Mouse (Mus musculus) liver, embryonic 11.5 days (tissue): ENCODE data around the gene Zxdc. TPM values are rescaled to one million over a fixed set of nuclear protein-coding genes. Genes with fewer than 3 reads are reported as not detected.

ENCODE experiments used
- ATAC-seq: fragments of 200-750 bp; cut with Nextera tagmentation; replicated peaks from 2 replicates; pipeline ENCODE4 v1.8.0; 2017; ENCODE audit warnings: moderate number of reproducible peaks, mild to moderate bottlenecking, moderate TSS enrichment, moderate library complexity; ENCODE audit not compliant: low FRiP score
- DNase-seq: peaks from one replicate; pipeline ENCODE4 v3.0.0-alpha.2; 2017; ENCODE audit warnings: low spot score
- H3K27ac ChIP-seq: fragments of 300-500 bp; sonication (generic); 2 replicates; pipeline ENCODE4 v1.5.1; 2014; ENCODE audit warnings: mild to moderate bottlenecking, low read depth, low read length, control low read depth
- H3K27me3 ChIP-seq: fragments of 300-500 bp; sonication (generic); replicated peaks from 2 replicates; pipeline ENCODE4 v1.6.1; 2014; ENCODE audit warnings: low read length, mixed read lengths; ENCODE audit not compliant: control insufficient read depth, insufficient read depth
- H3K36me3 ChIP-seq: fragments of 300-500 bp; sonication (generic); 2 replicates; pipeline ENCODE4 v1.6.1; 2014; ENCODE audit warnings: mild to moderate bottlenecking, low read length, moderate library complexity, mixed read lengths; ENCODE audit not compliant: control insufficient read depth, insufficient read depth
- H3K4me1 ChIP-seq: fragments of 300-500 bp; sonication (generic); replicated peaks from 2 replicates; pipeline ENCODE4 v1.6.1; 2014; ENCODE audit warnings: low read length, mixed read lengths; ENCODE audit not compliant: control insufficient read depth, insufficient read depth
- H3K4me2 ChIP-seq: fragments of 300-500 bp; sonication (generic); 2 replicates; pipeline ENCODE4 v1.6.1; 2014; ENCODE audit warnings: mild to moderate bottlenecking, control low read depth, moderate library complexity
- H3K4me3 ChIP-seq: fragments of 300-500 bp; sonication (generic); 2 replicates; pipeline ENCODE4 v1.5.1; 2014; ENCODE audit warnings: low read depth, low read length, control low read depth
- H3K9ac ChIP-seq: fragments of 300-500 bp; sonication (generic); 2 replicates; pipeline ENCODE4 v1.6.1; 2014; ENCODE audit warnings: low read depth, low read length, control low read depth
- H3K9me3 ChIP-seq: fragments of 300-500 bp; sonication (generic); 2 replicates; pipeline ENCODE4 v1.6.1; 2016; ENCODE audit warnings: low read length, inconsistent platforms, mixed read lengths; ENCODE audit not compliant: control insufficient read depth
- WGBS: fragments of 180-500 bp; shearing (Covaris S2); extraction: QIAGEN DNeasy Blood & Tissue Kit; methylation state at CpG from one replicate; pipeline ENCODE4 v1.1.7; 2014; 5-methylcytosine and 5-hydroxymethylcytosine counted together
- polyA plus RNA-seq: library from polyadenylated mRNA; unstranded; fragments of >200 nt; fragmentation: Nextera tagmentation; extraction: Ambion mirVana; gene quantifications from 2 replicates; pipeline ENCODE4 v1.2.1, GENCODE M21; 2014

The Zxdc gene
- polyA plus RNA-seq, 1 experiment from 2014 or later = 6.6 TPM

DNA sequence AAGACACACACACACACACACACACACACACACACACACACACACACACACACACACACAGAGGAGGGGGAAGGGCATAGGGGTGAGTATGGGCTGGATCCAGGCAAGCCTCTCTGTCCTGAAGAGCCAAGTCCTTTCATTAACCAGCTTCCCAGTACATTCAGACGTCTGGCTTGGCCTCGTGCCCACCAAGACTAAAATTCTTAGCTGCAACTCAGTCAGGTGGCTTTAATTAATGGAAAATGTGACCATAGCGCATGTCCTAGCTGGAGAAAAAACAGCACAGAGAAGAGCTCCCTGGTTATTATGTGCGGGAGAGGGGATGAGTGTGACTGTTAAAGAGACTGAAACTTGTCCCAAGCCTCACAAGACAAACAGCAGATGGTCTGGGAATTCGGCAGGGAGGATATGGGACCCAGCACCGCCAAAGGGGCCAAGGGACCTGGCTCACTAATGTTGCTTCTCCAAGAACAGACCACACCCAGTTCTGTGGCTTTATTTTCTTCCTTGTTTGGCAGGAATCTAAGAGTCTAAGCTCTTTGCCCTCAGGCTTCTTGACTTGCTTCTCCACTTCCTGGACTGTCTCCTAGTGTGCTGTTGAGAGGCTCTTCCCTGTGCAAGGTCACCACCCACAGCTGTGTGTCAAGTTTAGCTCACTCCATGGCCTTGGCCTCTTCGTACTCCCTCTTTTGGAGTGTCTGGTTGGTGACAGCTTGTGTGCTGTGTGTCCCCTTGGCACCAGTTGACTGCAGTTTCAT is 9.1 kb upstream of the Zxdc start:
- Histone ChIP-seq H3K36me3 (no peaks in the 10 kb centered on the region), H3K4me1 (peaks cover 4% of the 10 kb centered on the region), H3K9ac (no peak overlapping the region), H3K27ac (no peak overlapping the region), H3K27me3 (no peaks in the 10 kb centered on the region), H3K4me2 (no peak overlapping the region), H3K4me3 (no peak overlapping the region), H3K9me3 (no peaks in the 10 kb centered on the region)
- DNase-seq (no peak), ATAC-seq (0 out of 2 replicates have a peak, but pooled peaks have one; percentile 13)
- WGBS = 59% methylated on average over 7 of the region's 7 CpGs

DNA sequence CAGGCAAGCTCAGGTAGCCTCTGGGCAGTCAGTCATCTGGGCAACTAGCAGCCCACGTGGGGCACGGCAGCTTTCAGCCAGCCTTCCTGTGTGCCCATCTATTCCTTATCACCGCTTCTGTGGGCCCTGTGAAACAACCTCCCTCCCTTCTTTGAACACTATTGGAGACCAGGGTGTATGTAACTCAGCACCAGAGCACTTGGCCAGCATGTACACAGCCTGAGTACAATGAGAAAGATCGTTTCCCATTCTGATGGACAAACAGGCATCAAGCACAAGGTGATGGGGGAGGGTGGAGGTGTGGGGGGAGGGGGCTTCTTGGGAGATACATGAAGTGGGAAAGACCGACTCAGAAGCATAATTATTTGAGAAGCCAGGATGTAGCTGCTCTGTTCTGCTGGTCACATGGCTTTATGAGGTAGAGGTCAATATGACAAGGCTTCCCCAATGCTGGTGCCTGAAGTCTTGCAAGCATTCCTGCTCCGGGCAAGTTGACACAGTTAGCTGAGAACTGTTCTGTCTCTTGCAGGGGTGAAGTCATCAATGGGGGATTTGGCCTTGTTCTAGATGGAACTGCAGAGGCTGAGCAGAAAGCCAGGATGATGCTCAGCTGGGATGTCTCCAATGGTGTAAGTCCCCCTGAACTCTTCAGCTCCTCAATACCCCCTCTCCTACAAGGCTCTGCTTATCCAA is 8.2 kb upstream of the Zxdc start:
- Histone ChIP-seq H3K27ac (no peak overlapping the region), H3K27me3 (no peaks in the 10 kb centered on the region), H3K9me3 (no peaks in the 10 kb centered on the region), H3K9ac (no peak overlapping the region), H3K4me3 (no peak overlapping the region), H3K4me2 (no peak overlapping the region), H3K4me1 (peaks cover 4% of the 10 kb centered on the region), H3K36me3 (no peaks in the 10 kb centered on the region)
- 73% methylated on average over 6 of the region's 6 CpGs for WGBS
- DNase-seq (no peak), ATAC-seq (no peak)

DNA sequence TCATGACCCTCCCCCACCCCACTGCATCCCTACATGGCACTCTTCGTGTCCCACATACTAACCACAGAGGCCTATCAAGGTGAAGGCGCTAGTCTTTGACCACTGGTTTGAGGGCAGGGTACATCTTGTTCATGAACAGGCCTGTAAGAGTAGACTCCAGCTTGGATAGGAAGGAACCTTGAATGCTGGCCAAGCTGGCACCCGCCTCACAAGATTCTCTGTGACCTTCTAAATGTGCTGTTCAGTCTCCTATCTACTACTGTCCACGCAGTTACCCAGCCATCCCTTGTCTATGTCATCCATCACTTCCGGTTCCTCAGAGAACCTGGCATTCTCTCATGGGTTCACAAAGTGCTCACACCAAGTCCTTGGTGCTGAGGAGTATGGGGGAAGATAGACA is 6.0 kb upstream of the Zxdc start:
- H3K36me3 ChIP-seq = no peaks in the 10 kb centered on the region
- H3K9me3 ChIP-seq = no peaks in the 10 kb centered on the region
- H3K27me3 ChIP-seq = no peaks in the 10 kb centered on the region
- DNase-seq (no peak), ATAC-seq (no peak)
- no peak overlapping the region for H3K4me2 ChIP-seq
- peaks cover 4% of the 10 kb centered on the region for H3K4me1 ChIP-seq
- 75% methylated on average over 5 of the region's 5 CpGs for WGBS
- no peak overlapping the region for H3K27ac ChIP-seq
- H3K9ac ChIP-seq = no peak overlapping the region
- no peak overlapping the region for H3K4me3 ChIP-seq

DNA sequence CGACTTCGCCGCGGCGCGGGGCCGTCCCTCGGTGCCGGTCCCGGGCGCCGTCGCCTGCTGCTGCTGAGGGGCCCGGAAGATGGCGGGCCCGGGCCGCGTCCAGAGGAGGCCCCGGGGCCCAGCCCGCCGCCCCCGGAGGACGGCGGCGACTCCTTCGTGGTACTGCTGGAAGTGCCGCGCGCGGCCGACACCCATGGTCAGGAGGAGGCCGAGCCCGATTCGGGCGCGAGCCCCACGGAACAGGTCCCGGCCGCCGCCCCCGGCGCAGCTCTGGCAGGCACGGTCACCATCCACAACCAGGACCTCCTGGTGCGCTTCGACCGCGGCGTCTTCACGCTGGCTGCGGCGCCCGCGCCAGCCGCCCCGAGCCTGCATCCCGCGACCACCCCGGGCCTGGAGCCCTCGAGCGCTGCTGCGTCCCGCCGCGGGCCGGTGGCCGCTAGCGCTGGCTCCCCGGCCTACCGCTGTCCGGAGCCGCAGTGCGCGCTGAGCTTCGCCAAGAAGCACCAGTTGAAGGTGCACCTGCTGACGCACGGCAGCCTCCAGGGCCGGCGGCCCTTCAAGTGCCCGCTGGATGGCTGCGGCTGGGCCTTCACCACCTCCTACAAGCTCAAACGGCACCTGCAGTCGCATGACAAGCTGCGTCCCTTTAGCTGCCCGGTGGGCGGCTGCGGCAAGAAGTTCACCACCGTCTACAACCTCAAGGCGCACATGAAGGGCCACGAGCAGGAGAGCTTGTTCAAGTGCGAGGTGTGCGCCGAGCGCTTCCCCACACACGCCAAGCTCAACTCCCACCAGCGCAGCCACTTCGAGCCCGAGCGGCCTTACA is 647 bp downstream of the Zxdc start:
- peak overlapping the region; percentile 95 for H3K4me3 ChIP-seq
- peak overlapping the region; percentile 76 for H3K9ac ChIP-seq
- peaks cover 25% of the 10 kb centered on the region for H3K4me1 ChIP-seq
- ATAC-seq = peak; percentile 67
- H3K27ac ChIP-seq = 0 out of 2 replicates have a peak overlapping the region, but pooled peaks have one; percentile 45
- no peaks in the 10 kb centered on the region for H3K9me3 ChIP-seq
- DNase-seq = peak; percentile 60
- peaks cover 13% of the 10 kb centered on the region for H3K36me3 ChIP-seq
- peak overlapping the region; percentile 98 for H3K4me2 ChIP-seq
- WGBS = under 1% methylated on average over 98 of the region's 98 CpGs
- H3K27me3 ChIP-seq = no peaks in the 10 kb centered on the region

DNA sequence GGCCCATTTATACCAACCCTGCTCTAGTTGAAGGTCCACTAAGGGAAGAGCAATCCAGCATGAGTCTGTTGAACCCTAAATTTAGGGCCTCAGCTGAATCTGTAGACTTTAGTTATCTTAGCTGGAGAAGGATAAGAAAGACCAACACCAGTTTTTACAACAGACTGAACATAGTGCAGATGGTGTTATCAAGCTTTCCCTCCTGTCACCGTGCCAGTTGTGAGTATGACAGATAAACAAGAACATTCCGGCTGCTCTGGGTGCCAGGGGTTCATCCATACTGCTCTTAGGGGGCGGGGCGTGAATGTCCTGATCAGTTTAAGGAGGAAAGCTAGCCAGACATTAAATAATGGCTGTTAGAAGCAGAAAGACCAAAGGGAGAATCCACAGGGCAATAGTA is 5.4 kb downstream of the Zxdc start:
- H3K4me2 ChIP-seq = peak overlapping the region; percentile 3

DNA sequence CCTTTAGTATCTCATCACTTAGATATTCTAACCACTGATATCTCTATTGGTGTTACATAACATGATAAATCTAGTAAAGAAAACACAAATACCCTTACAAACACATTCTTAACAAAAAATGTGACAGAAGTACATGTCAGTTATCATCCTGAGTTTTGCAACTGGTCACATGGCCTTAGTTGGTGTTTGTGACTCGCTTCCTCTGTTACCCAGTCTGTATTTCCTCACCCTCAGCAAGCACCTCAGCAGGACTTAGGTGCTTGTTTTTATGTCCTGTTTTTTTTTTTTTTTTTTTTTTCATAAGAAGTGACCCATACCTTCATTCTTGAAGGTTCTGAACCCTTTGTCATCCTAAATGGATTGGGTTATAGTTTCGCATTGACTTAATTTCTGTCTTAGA is 8.4 kb downstream of the Zxdc start:
- H3K4me1 ChIP-seq = peaks cover 20% of the 10 kb centered on the region
- 91% methylated on average over 2 of the region's 2 CpGs for WGBS
- H3K4me2 ChIP-seq = no peak overlapping the region
- no peaks in the 10 kb centered on the region for H3K9me3 ChIP-seq
- no peak overlapping the region for H3K9ac ChIP-seq
- ATAC-seq (no peak), DNase-seq (no peak)
- peaks cover 43% of the 10 kb centered on the region for H3K36me3 ChIP-seq
- H3K27ac ChIP-seq = no peak overlapping the region
- no peaks in the 10 kb centered on the region for H3K27me3 ChIP-seq
- no peak overlapping the region for H3K4me3 ChIP-seq

More for the DNA sequence above, 5.4 kb downstream of the Zxdc start:
- peak overlapping the region; percentile 53; the same call in 1 of the 2 replicates for H3K27ac ChIP-seq
- no peaks in the 10 kb centered on the region for H3K27me3 ChIP-seq
- H3K4me3 ChIP-seq = no peak overlapping the region
- WGBS = 47% methylated on average over 4 of the region's 4 CpGs
- peak; percentile 95 for ATAC-seq
- peak; percentile 40 for DNase-seq
- peaks cover 29% of the 10 kb centered on the region for H3K4me1 ChIP-seq
- no peaks in the 10 kb centered on the region for H3K9me3 ChIP-seq
- H3K9ac ChIP-seq = no peak overlapping the region
- H3K36me3 ChIP-seq = peaks cover 33% of the 10 kb centered on the region

DNA sequence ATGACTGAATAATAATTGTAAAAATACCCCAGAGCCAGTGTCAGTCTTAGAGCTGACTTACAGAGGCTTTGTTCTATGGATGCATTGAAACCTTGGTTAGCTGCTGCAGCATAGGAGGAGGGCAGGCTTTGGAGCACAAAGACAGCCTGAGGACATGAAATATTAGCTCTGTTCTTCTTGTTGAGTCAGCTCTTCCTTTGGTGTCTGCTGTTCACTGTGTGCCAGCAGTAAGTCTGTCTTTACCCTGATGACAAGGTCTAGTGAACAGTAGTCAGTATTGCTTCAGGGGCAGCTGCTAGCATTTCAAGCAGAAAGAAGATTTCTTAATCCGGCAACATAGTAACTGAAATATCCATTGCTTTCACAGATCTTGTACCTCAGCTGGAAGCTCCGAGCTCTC is 12.2 kb downstream of the Zxdc start:
- Histone ChIP-seq H3K4me3 (no peak overlapping the region), H3K27me3 (no peaks in the 10 kb centered on the region), H3K4me1 (no peaks in the 10 kb centered on the region), H3K36me3 (peaks cover 39% of the 10 kb centered on the region), H3K9me3 (no peaks in the 10 kb centered on the region), H3K9ac (no peak overlapping the region), H3K27ac (no peak overlapping the region), H3K4me2 (no peak overlapping the region)
- DNase-seq (no peak), ATAC-seq (no peak)
- WGBS = 82% methylated on average over 2 of the region's 2 CpGs

DNA sequence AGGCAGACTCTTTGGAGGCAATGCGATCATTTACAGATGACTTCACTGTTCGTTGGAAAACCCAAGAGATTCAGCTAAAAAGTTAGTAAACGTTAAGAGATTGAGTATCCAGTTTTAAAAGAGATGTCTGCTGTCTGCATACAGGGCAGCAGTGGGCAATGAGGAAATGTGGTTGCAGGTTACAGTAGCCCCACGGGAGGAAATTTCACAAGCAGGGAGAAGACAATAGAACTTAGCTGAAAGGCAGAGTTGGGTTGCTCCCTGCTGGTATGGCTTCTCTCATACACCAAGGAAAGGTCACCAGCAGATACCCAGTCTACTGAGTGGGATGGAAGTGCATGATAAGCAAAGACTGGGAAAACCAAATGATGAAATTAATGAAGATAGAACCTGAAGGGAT is 21.3 kb downstream of the Zxdc start:
- ATAC-seq = no peak
- H3K9ac ChIP-seq = no peak overlapping the region
- H3K4me2 ChIP-seq = no peak overlapping the region
- no peak for DNase-seq
- WGBS = 76% methylated on average over 4 of the region's 4 CpGs
- H3K4me1 ChIP-seq = no peaks in the 10 kb centered on the region
- H3K27ac ChIP-seq = no peak overlapping the region
- H3K9me3 ChIP-seq = no peaks in the 10 kb centered on the region
- no peaks in the 10 kb centered on the region for H3K27me3 ChIP-seq
- peaks cover 9% of the 10 kb centered on the region; the same call in 1 of the 2 replicates for H3K36me3 ChIP-seq
- no peak overlapping the region for H3K4me3 ChIP-seq
